ENCODE assay signal across 12 mouse cellular contexts in genomic region chr1:86438014-86438319, GRCm38 (mm10). TPM values are rescaled to one million over a fixed set of nuclear protein-coding genes. Genes with fewer than 3 reads are reported as not detected.
A peak's percentile ranks its signal among the peaks of the same experiment; 100 is the strongest.
DNase-seq lines count a peak whose midpoint lies in the region; ATAC-seq and TF ChIP-seq lines count a peak whose summit lies in the region.
"Had no signal": no experiment of that assay in that cellular context is flagged by ENCODE, and none has a peak within 500 bp of the region (broad histone marks: within the 10 kb centered on the region; RNA-seq: fewer than 3 reads in every experiment).

No protein-coding gene starts in this region.

- WGBS in heart, postnatal 0 days: 33% methylated on average over 6 of the region's 6 CpGs
- 38% methylated on average over 6 of the region's 6 CpGs for WGBS in lung, embryonic 16.5 days
- 47% methylated on average over 6 of the region's 6 CpGs for WGBS in lung, adult 2 months
- WGBS in embryonic facial prominence, embryonic 14.5 days: 61% methylated on average over 6 of the region's 6 CpGs
- WGBS in stomach, embryonic 15.5 days: 26% methylated on average over 6 of the region's 6 CpGs

- intact Hi-C loops in heart, postnatal 14 days (cut with DNase I): no loop called here

- no peaks in the 10 kb centered on the region for H3K36me3 ChIP-seq in heart, postnatal 0 days (replicated peaks; ENCODE audit: control insufficient read depth, insufficient read depth, low read length)
- H3K36me3 ChIP-seq in lung, embryonic 16.5 days (ENCODE audit: control insufficient read depth, insufficient read depth, low read length): no peaks in the 10 kb centered on the region
- H3K36me3 ChIP-seq in embryonic facial prominence, embryonic 14.5 days (ENCODE audit: control insufficient read depth, insufficient read depth, low read length): no peaks in the 10 kb centered on the region
- no peaks in the 10 kb centered on the region for H3K36me3 ChIP-seq in stomach, embryonic 15.5 days
- H3K36me3 ChIP-seq: embryonic facial prominence, embryonic 13.5 days had no signal

- no peak for DNase-seq in heart, postnatal 0 days (ENCODE audit: low spot score)
- no peak for DNase-seq in heart, postnatal 14 days
- DNase-seq in lung, adult 2 months: no peak
- DNase-seq in embryonic facial prominence, embryonic 14.5 days (ENCODE audit: low spot score): no peak

- TF ChIP-seq POLR2A in lung, adult 2 months (IDR thresholded peaks at IDR 0.05; ENCODE audit: borderline replicate concordance, extremely low read depth, low read depth, low read length): no peak

- no peaks in the 10 kb centered on the region for H3K27me3 ChIP-seq in heart, postnatal 0 days (ENCODE audit: control insufficient read depth, insufficient read depth, low read length)
- no peaks in the 10 kb centered on the region for H3K27me3 ChIP-seq in lung, embryonic 16.5 days (ENCODE audit: control insufficient read depth, insufficient read depth, low read depth, low read length)
- no peaks in the 10 kb centered on the region for H3K27me3 ChIP-seq in embryonic facial prominence, embryonic 14.5 days (replicated peaks; ENCODE audit: control insufficient read depth, insufficient read depth, low read length)
- no peaks in the 10 kb centered on the region for H3K27me3 ChIP-seq in stomach, embryonic 15.5 days (replicated peaks)
- H3K27me3 ChIP-seq: embryonic facial prominence, embryonic 13.5 days had no signal

- peak overlapping the region; percentile 18; the same call in 1 of the 2 replicates for H3K27ac ChIP-seq in heart, postnatal 0 days (ENCODE audit: low read depth)
- no peak overlapping the region for H3K27ac ChIP-seq in lung, embryonic 16.5 days (ENCODE audit: low read length)
- peak overlapping the region; percentile 35; the same call in 1 of the 2 replicates for H3K27ac ChIP-seq in embryonic facial prominence, embryonic 14.5 days (replicated peaks; ENCODE audit: low read depth, low read length)
- peak overlapping the region; percentile 27 for H3K27ac ChIP-seq in stomach, embryonic 15.5 days
- H3K27ac ChIP-seq: embryonic facial prominence, embryonic 13.5 days had no signal

- no peak overlapping the region for H3K9ac ChIP-seq in heart, postnatal 0 days (replicated peaks; ENCODE audit: low read depth, low read length)
- H3K9ac ChIP-seq in lung, embryonic 16.5 days (ENCODE audit: low read length): peak overlapping the region; percentile 42; the same call in 1 of the 2 replicates
- no peak overlapping the region for H3K9ac ChIP-seq in embryonic facial prominence, embryonic 14.5 days (ENCODE audit: low read depth, low read length)
- H3K9ac ChIP-seq in stomach, embryonic 15.5 days: no peak overlapping the region
- H3K9ac ChIP-seq: embryonic facial prominence, embryonic 13.5 days had no signal

- ATAC-seq in heart, postnatal 0 days (ENCODE audit: insufficient read depth, low read depth): no peak
- no peak for ATAC-seq in lung, embryonic 16.5 days (ENCODE audit: low read depth)
- no peak for ATAC-seq in embryonic facial prominence, embryonic 14.5 days (ENCODE audit: low read depth)
- ATAC-seq in stomach, embryonic 15.5 days (ENCODE audit: insufficient read depth, low FRiP score, low read depth): no peak
- no peak for ATAC-seq in inflammation-experienced regulatory T-cells, adult 6 months

- H3K4me3 ChIP-seq in heart, postnatal 0 days (ENCODE audit: low read depth, low read length): no peak overlapping the region
- no peak overlapping the region for H3K4me3 ChIP-seq in lung, embryonic 16.5 days (ENCODE audit: low read length)
- no peak overlapping the region for H3K4me3 ChIP-seq in lung, adult 2 months (replicated peaks; ENCODE audit: extremely low read depth, low read depth, low read length)
- H3K4me3 ChIP-seq in embryonic facial prominence, embryonic 14.5 days (ENCODE audit: low read depth, low read length): no peak overlapping the region
- H3K4me3 ChIP-seq in stomach, embryonic 15.5 days (replicated peaks): no peak overlapping the region
- H3K4me3 ChIP-seq: embryonic facial prominence, embryonic 13.5 days had no signal

- no peak for TF ChIP-seq EP300 in heart, postnatal 0 days (IDR thresholded peaks at IDR 0.05; ENCODE audit: low read depth)

- H3K4me2 ChIP-seq in heart, postnatal 0 days (ENCODE audit: low read depth, low read length): no peak overlapping the region
- H3K4me2 ChIP-seq in lung, embryonic 16.5 days (ENCODE audit: low read depth, low read length): no peak overlapping the region
- H3K4me2 ChIP-seq in embryonic facial prominence, embryonic 14.5 days (ENCODE audit: low read depth, low read length): no peak overlapping the region
- no peak overlapping the region for H3K4me2 ChIP-seq in stomach, embryonic 15.5 days
- H3K4me2 ChIP-seq: embryonic facial prominence, embryonic 13.5 days had no signal

- H3K4me1 ChIP-seq in heart, postnatal 0 days (ENCODE audit: control insufficient read depth, insufficient read depth): peaks cover 51% of the 10 kb centered on the region
- peaks cover 51% of the 10 kb centered on the region for H3K4me1 ChIP-seq in lung, embryonic 16.5 days (replicated peaks; ENCODE audit: control insufficient read depth, insufficient read depth, low read length)
- peaks cover 17% of the 10 kb centered on the region for H3K4me1 ChIP-seq in lung, adult 2 months (ENCODE audit: control insufficient read depth, insufficient read depth, low read length)
- peaks cover 30% of the 10 kb centered on the region for H3K4me1 ChIP-seq in embryonic facial prominence, embryonic 14.5 days (ENCODE audit: control insufficient read depth, insufficient read depth, low read length)
- H3K4me1 ChIP-seq in stomach, embryonic 15.5 days: peaks cover 59% of the 10 kb centered on the region

- H3K9me3 ChIP-seq in heart, postnatal 0 days (replicated peaks; ENCODE audit: control insufficient read depth, low read length): no peaks in the 10 kb centered on the region
- no peaks in the 10 kb centered on the region for H3K9me3 ChIP-seq in lung, embryonic 16.5 days (ENCODE audit: control insufficient read depth, low read length)
- H3K9me3 ChIP-seq in embryonic facial prominence, embryonic 14.5 days (ENCODE audit: control insufficient read depth, low read length): no peaks in the 10 kb centered on the region
- H3K9me3 ChIP-seq in stomach, embryonic 15.5 days: no peaks in the 10 kb centered on the region
- H3K9me3 ChIP-seq: embryonic facial prominence, embryonic 13.5 days had no signal

- TF ChIP-seq CTCF in heart, postnatal 0 days (IDR thresholded peaks at IDR 0.05; ENCODE audit: low read depth): no peak
- no peak for TF ChIP-seq CTCF in lung, adult 2 months (IDR thresholded peaks at IDR 0.05; ENCODE audit: insufficient read depth, low read length)

RNA-seq across cellular contexts. Expression of gene Tex44, which starts 11.8 kb away (rescaled TPM):
- total RNA-seq in heart, postnatal 0 days (2014; rRNA removed; ENCODE audit: low replicate concordance): not detected in 2 replicates
- not detected in 2 replicates for polyA plus RNA-seq in heart, postnatal 0 days (2015; fragmentation: Nextera tagmentation; extraction: Ambion mirVana)
- total RNA-seq in heart, postnatal 14 days (2021): not detected
- polyA plus RNA-seq in lung, embryonic 16.5 days (2015; fragmentation: Nextera tagmentation; extraction: Ambion mirVana): not detected in 2 replicates
- 0.11 and 0.12 TPM in 2 replicates for polyA plus RNA-seq in lung, adult 2 months (2012; rRNA removed)
- not detected in 2 replicates for polyA plus RNA-seq in embryonic facial prominence, embryonic 14.5 days (2014; fragmentation: Nextera tagmentation; extraction: Ambion mirVana)
- polyA plus RNA-seq in stomach, embryonic 15.5 days (2015; fragmentation: Nextera tagmentation; extraction: Ambion mirVana): not detected in 2 replicates
- not detected for polyA plus RNA-seq in inflammation-experienced regulatory T-cells, adult 6 months (2017; shearing (Covaris generic))
- total RNA-seq: ES-E14; layer of hippocampus, postnatal 10 days had no signal
- polyA plus RNA-seq: embryonic facial prominence, embryonic 13.5 days; spleen, adult 2 months had no signal

RNA-seq across cellular contexts. Expression of gene Nmur1, which starts 11.9 kb away (rescaled TPM):
- total RNA-seq in heart, postnatal 0 days (2014; rRNA removed; ENCODE audit: low replicate concordance): 0.31 TPM in 1 of 2 replicates, not detected in the other
- polyA plus RNA-seq in heart, postnatal 0 days (2015; fragmentation: Nextera tagmentation; extraction: Ambion mirVana): not detected in 2 replicates
- not detected for total RNA-seq in heart, postnatal 14 days (2021)
- 0.49 and 0.63 TPM in 2 replicates for polyA plus RNA-seq in lung, embryonic 16.5 days (2015; fragmentation: Nextera tagmentation; extraction: Ambion mirVana)
- polyA plus RNA-seq in lung, adult 2 months (2012; rRNA removed): 2.9 TPM in 2 replicates
- polyA plus RNA-seq in embryonic facial prominence, embryonic 14.5 days (2014; fragmentation: Nextera tagmentation; extraction: Ambion mirVana): not detected in 2 replicates
- polyA plus RNA-seq in stomach, embryonic 15.5 days (2015; fragmentation: Nextera tagmentation; extraction: Ambion mirVana): not detected in 2 replicates
- 1 to 10 TPM in 2 of 3 experiments, under 1 TPM in 1; 0.77 to 2.1 (median 1.5) TPM for polyA plus RNA-seq in inflammation-experienced regulatory T-cells, adult 6 months (2017; shearing (Covaris generic))
- total RNA-seq: layer of hippocampus, postnatal 10 days had no signal
- polyA plus RNA-seq: embryonic facial prominence, embryonic 13.5 days; thymus, postnatal 0 days had no signal
